Mouse (Mus musculus): ENCODE data around the gene Stat5b.

GRCm38 (mm10) chr11:100820047-100820446, 30.5 kb downstream of the Stat5b start:
- TF ChIP-seq CTCF (IDR thresholded peaks at IDR 0.05; ENCODE audit: control insufficient read depth, insufficient read depth, low read length) (no peak), POLR2A (IDR thresholded peaks at IDR 0.05; ENCODE audit: borderline replicate concordance, control insufficient read depth, low read depth, low read length) (no peak)
